Mouse (Mus musculus): ENCODE results near the gene Ociad1.

DNA sequence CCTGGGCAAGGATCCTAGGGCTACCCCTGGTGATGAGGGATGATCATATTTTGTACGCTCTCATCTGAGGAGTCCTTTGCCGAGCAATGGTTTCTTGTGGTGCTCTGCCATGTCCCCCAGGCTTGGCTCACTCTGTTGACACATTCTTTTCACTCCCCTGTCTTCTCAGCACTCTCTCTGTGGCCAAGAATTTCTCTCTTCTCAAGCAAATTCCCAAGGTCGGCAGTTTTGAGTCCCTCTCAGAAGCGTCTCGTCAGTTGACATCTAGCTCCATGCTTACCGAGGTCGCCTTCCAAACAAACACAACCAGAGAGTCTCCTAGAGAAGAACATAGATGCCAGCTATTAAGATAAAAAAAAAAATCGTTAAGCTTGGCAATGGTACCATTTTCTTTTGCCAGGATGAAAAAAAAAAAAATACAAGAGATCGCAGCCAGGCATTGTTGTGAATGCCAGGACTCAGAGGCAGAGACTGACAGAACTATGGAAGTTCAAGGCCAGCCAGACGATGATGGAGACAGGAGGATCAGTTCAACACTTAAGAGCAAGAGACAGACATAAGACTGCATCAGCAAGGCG lies 23.9 kb upstream of the Ociad1 start:
- TF ChIP-seq CTCF (IDR thresholded peaks at IDR 0.05; ENCODE audit: low read depth, low read length) (no peak), TAL1 (conservative IDR thresholded peaks at IDR 0.05; ENCODE audit: low read depth, low read length) (no peak), GATA1 (IDR thresholded peaks at IDR 0.05; ENCODE audit: borderline replicate concordance, low read length) (no peak), POLR2AphosphoS5 (IDR thresholded peaks at IDR 0.05; ENCODE audit: insufficient replicate concordance, low read depth, low read length) (no peak), GATA2 (IDR thresholded peaks at IDR 0.05; ENCODE audit: borderline replicate concordance, low read depth, low read length) (no peak)

Data from G1E (cell line).